Mouse (Mus musculus): ENCODE measurements around the gene Ywhab. TPM values are rescaled to one million over a fixed set of nuclear protein-coding genes. Genes with fewer than 3 reads are reported as not detected.

The Ywhab gene
- polyA plus RNA-seq, 3 experiments from 2014 or later = 60.0 to 106 (median 82.2) TPM

- ATAC-seq = no peak
Observed at GRCm38 (mm10) chr2:164009227-164009626, 14.5 kb downstream of the Ywhab start.

GRCm38 (mm10) chr2:164010496-164010895 lies 15.7 kb downstream of the Ywhab start:
- ATAC-seq = no peak

DNA sequence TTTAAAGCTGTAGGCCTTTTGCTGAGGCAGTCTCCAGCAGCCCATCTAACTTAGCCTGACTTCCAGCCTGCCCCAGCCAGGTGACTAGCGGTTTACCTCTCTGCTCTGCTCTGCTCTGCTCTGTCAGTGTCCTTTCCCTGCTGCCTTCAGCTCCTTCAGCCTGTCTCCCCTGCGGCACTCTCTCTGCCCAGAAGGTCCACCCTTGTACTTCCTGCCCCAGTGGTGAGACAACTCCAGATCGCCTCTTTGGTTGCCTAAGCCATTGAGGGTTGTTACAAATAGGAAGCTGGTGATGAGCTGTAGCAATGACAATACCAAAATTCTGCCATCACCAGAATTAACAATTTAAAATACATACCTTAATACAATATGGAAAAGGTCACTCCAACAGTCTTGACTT lies 16.2 kb downstream of the Ywhab start:
- ATAC-seq = no peak

- no peak for ATAC-seq
Observed at GRCm38 (mm10) chr2:164015304-164015703, 20.5 kb downstream of the Ywhab start.

DNA sequence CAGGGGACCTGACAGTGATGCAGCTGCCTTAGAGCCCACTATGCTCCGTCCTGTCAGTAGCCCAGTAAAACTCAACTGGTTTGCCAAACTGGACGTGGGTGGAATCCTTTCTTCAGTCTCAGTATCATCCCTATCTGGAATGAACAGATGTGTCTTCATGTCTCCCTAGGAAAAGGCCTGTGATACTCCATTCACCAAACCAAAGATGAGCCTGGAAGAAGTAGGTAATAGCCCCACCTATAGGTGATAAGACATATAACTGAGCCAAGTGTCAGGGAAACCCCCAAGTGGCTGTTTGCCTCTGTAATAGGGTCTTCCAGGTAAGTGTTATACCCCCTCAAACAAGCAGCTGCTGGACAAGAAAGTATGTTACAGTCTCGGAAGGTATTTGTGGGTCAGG lies 24.1 kb downstream of the Ywhab start:
- no peak for ATAC-seq

DNA sequence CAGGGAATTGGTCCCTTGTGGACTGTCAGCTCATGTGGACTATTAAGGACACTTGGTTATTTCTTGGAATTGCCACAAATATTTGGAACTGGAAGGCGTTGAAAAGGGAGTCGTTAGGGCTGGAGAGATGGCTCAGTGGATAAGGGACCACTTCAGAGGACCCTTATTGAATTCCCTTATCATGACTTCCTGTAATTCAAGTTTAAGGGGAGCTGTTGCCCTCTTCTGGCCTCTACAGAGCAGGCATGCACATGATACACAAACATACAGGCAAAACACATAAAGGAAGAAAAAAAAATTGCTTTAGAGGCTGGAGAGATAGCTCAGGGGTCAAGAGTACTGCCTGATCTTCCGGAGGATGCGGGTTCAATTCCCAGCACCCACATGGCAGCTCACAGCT lies 25.2 kb downstream of the Ywhab start:
- ATAC-seq = no peak

DNA sequence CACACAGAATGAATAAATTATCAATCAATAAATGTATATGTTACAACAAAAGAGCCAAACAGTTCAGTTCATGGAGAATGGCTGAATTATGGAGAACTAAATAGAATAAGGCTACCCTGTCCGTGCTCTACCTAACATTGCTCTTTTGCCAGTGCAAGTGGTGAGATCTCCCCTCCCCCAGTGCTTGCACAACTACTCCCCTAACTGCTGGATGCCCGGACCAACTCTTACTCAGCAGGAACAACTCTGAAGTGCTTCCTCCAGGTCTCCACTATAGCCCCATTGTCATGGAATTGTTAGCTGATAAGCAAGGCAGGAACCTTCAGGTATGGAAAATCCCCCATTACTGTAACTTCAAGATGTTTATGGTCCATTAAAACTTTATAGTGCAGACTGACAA lies 27.3 kb downstream of the Ywhab start:
- ATAC-seq = no peak

DNA sequence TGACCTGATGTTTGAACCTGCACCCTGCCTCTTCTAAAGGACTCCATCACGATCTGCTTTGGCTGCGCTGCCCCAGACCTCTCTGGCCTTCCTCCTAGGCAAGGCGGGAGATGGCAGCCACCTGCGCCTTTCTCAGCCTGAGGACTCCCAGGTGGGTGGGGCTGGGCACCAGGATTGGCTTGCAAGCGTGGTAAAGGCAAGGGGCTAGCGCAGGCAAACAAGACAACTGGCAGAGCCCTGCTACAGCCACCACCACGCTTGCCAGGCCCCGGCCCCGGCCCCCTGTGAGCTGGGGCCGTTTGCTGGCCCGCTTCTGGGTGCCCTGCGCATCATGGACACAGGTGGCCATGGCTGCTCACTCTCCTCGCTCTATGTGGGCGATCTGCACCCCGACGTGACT lies 30.4 kb downstream of the Ywhab start, which contains the start of gene Pabpc1l:
TSS of gene Pabpc1l (plus strand) at position 301 of the 400 bp plus-strand sequence.
- ATAC-seq = no peak

DNA sequence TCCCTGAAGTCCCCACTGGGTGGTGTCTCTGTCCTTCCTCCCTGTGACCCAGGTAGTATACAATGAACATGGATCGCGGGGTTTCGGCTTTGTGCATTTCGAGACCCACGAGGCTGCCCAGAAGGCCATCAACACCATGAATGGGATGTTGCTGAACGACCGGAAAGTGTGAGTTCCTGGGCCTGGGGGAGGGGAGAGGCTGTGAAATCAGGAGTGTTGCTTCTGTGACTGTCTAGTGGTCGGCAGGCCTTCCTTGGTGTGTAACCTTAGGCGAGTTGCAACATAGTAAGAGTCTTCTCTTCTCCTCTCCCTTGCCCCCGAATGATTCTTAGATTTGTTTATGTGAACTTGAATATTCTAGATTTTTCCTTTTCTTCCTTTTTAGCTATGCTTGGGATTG lies 36.4 kb downstream of the Ywhab start:
- ATAC-seq = no peak

GRCm38 (mm10) chr2:164032973-164033372 lies 38.2 kb downstream of the Ywhab start:
- no peak for ATAC-seq

- no peak for ATAC-seq
Observed at GRCm38 (mm10) chr2:164036520-164037019, 41.8 kb downstream of the Ywhab start.

- no peak for ATAC-seq
Observed at GRCm38 (mm10) chr2:164038407-164039028, 43.8 kb downstream of the Ywhab start.

GRCm38 (mm10) chr2:164040949-164041348 lies 46.2 kb downstream of the Ywhab start:
- ATAC-seq = no peak

DNA sequence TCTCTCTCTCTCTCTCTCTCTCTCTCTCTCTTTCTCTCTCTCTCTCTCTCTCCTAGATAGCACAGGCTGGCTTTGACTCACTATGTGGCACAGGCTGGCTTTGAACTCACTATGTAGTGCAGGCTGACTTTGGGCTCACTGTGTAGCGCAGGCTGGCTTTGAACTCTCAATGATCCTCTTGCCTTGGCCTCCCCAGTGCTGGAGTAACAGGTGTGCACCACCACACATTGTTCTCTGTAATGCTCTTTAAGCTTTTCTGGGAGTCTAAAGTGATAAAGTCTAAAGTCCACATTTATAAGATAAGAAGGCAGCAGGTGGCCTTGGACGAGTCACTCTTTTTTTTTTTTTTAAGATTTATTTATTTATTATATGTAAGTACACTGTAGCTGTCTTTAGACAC lies 46.8 kb downstream of the Ywhab start:
- no peak for ATAC-seq

GRCm38 (mm10) chr2:164047197-164047690 lies 52.5 kb downstream of the Ywhab start:
- ATAC-seq = peak; percentile 83

- no peak for ATAC-seq
Observed at GRCm38 (mm10) chr2:164053767-164054166, 59.0 kb downstream of the Ywhab start.

GRCm38 (mm10) chr2:164054671-164055070 lies 59.9 kb downstream of the Ywhab start:
- no peak for ATAC-seq

DNA sequence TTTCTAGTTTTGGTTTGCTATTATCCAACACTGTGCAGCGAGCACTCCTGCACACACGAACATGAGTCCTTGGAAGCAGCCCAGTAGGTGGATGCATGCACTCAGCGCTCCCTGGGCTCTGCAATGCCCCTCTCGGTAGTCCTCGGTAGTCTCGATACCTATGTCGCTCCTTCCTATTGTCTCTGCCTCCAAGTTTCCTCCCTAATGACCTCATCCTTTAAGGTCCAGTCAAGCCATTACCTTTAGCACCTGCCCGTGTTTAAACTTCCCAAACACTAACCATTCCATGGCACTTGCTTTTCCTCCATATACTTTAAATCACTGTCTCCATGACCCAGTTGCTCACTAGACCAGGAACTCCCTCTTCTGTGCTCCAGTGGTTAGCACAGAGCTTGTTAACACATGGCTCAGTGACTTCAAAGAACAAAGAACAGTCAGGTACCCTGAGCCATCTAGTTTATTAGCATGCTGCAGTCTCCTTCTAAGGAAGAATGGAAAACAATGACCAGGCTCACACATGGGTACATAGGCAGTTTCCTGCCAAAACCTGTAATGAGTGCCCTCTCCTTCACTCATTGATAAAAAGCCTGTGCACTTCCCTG lies 65.0 kb downstream of the Ywhab start:
- ATAC-seq = no peak

Other genes starting within 250 kb of the Ywhab start
- gene Ada, start 244.7 kb upstream of the Ywhab start, polyA plus RNA-seq (2017; shearing (Covaris generic)) = 1 to 10 TPM; 4.4 to 8.2 (median 7.4) TPM
- gene Ccn5, start 174.1 kb upstream of the Ywhab start, polyA plus RNA-seq (2017; shearing (Covaris generic)) = not detected
- not detected for gene Kcnk15, start 141.3 kb upstream of the Ywhab start, polyA plus RNA-seq (2017; shearing (Covaris generic))
- gene Rims4, start 76.3 kb upstream of the Ywhab start, polyA plus RNA-seq (2017; shearing (Covaris generic)) = not detected
- gene Pabpc1l, start 30.5 kb downstream of the Ywhab start, polyA plus RNA-seq (2017; shearing (Covaris generic)) = 1 to 10 TPM in 2 of 3 experiments, under 1 TPM in 1; 0.62 to 9.3 (median 2.1) TPM
- gene Stk4, start 75.4 kb downstream of the Ywhab start, polyA plus RNA-seq (2017; shearing (Covaris generic)) = 100 to 1,000 TPM; 167 to 200 (median 173) TPM
- gene Tomm34, start 76.2 kb downstream of the Ywhab start, polyA plus RNA-seq (2017; shearing (Covaris generic)) = 100 to 1,000 TPM; 103 to 135 (median 128) TPM
- gene Kcns1, start 176.2 kb downstream of the Ywhab start, polyA plus RNA-seq (2017; shearing (Covaris generic)) = not detected
- not detected for gene Wfdc5, start 187.8 kb downstream of the Ywhab start, polyA plus RNA-seq (2017; shearing (Covaris generic))
- not detected for gene Wfdc12, start 195.6 kb downstream of the Ywhab start, polyA plus RNA-seq (2017; shearing (Covaris generic))
- not detected for gene Wfdc15a, start 205.2 kb downstream of the Ywhab start, polyA plus RNA-seq (2017; shearing (Covaris generic))
- gene Wfdc15b, start 226.7 kb downstream of the Ywhab start, polyA plus RNA-seq (2017; shearing (Covaris generic)) = not detected
- gene Svs2, start 243.5 kb downstream of the Ywhab start, polyA plus RNA-seq (2017; shearing (Covaris generic)) = not detected